Mouse (Mus musculus) C2C12 (cell line): ENCODE data around the gene Oas1a.
"Not testable (repeated sequence)": the region's sequence is repeated elsewhere in the genome, so short reads cannot be mapped to it uniquely, and the experiment has no call there.

ENCODE experiments used
- CEBPB ChIP-seq: IDR thresholded peaks from one replicate; pipeline ENCODE4 v1.6.1; 2011; ENCODE audit warnings: low read depth, mild to moderate bottlenecking, control low read depth, moderate library complexity
- CTCF ChIP-seq: IDR thresholded peaks from one replicate; pipeline ENCODE4 v1.5.1; 2011; ENCODE audit not compliant: control insufficient read depth, insufficient read depth, insufficient read length
- FOSL1 ChIP-seq: IDR thresholded peaks from one replicate; pipeline ENCODE4 v1.8.0; 2011; ENCODE audit warnings: mild to moderate bottlenecking, low read length; ENCODE audit not compliant: poor library complexity, insufficient read depth, severe bottlenecking
- MAX ChIP-seq: IDR thresholded peaks from one replicate; pipeline ENCODE4 v1.6.1; 2011; ENCODE audit warnings: mild to moderate bottlenecking, control low read depth
- MYOD1 ChIP-seq: IDR thresholded peaks from one replicate; pipeline ENCODE4 v1.6.1; 2011; ENCODE audit warnings: low read depth; ENCODE audit not compliant: control insufficient read depth, insufficient read length
- MYOG ChIP-seq: IDR thresholded peaks from one replicate; pipeline ENCODE4 v1.6.1; 2011; ENCODE audit not compliant: control insufficient read depth, insufficient read length; ENCODE audit errors: extremely low read depth
- USF1 ChIP-seq: IDR thresholded peaks from one replicate; pipeline ENCODE4 v1.6.1; 2011; ENCODE audit warnings: low read depth, mild to moderate bottlenecking, control low read depth, moderate library complexity

GRCm38 (mm10) chr5:120926311-120926710 lies 19.0 kb upstream of the Oas1a start:
- not testable (repeated sequence) for TF ChIP-seq CTCF, MYOG, CEBPB, USF1, FOSL1, MYOD1, MAX
